Mouse (Mus musculus) heart, adult 2 months (tissue): ENCODE data around the gene Ing4. TPM values are rescaled to one million over a fixed set of nuclear protein-coding genes. Genes with fewer than 3 reads are reported as not detected.
A peak's percentile ranks its signal among the peaks of the same experiment; 100 is the strongest.
"Not testable (repeated sequence)": the region's sequence is repeated elsewhere in the genome, so short reads cannot be mapped to it uniquely, and the experiment has no call there.

Source experiments
- DNase-seq, 2 experiments: peaks; one replicate each; pipeline ENCODE4 v3.0.0; 2021
- H3K27ac ChIP-seq: fragments of 200-600 bp; 2 replicates; pipeline ENCODE4 v1.8.1; 2022
- H3K27me3 ChIP-seq: fragments of 200-500 bp; 2 replicates; pipeline ENCODE4 v1.6.1; 2012; ENCODE audit warnings: mild to moderate bottlenecking, low read length, inconsistent platforms, mixed read lengths; ENCODE audit not compliant: control insufficient read depth, insufficient read depth
- H3K36me3 ChIP-seq: fragments of 200-500 bp; 2 replicates; pipeline ENCODE4 v1.6.1; 2012; ENCODE audit warnings: low read length, inconsistent platforms; ENCODE audit not compliant: control insufficient read depth, insufficient read depth
- H3K4me1 ChIP-seq: fragments of 200-500 bp; 2 replicates; pipeline ENCODE4 v1.6.1; 2011; ENCODE audit warnings: low read length; ENCODE audit not compliant: control insufficient read depth, insufficient read depth
- H3K4me3 ChIP-seq: fragments of 200-600 bp; 2 replicates; pipeline ENCODE4 v1.8.1; 2022
- H3K79me2 ChIP-seq: fragments of 200-500 bp; replicated peaks from 2 replicates; pipeline ENCODE4 v1.6.1; 2012; ENCODE audit warnings: mild to moderate bottlenecking, inconsistent platforms, low read length, moderate library complexity, mixed read lengths; ENCODE audit not compliant: control insufficient read depth, insufficient read depth
- H3K9ac ChIP-seq: fragments of 200-500 bp; 2 replicates; pipeline ENCODE4 v1.6.1; 2012; ENCODE audit warnings: low read depth, mild to moderate bottlenecking, control low read depth, inconsistent platforms, low read length, mixed read lengths
- CTCF ChIP-seq: fragments of 200-600 bp; IDR thresholded peaks from 2 replicates; pipeline ENCODE4 v1.8.1; 2022; ENCODE audit warnings: antibody characterized with exemption, mild to moderate bottlenecking, moderate library complexity
- EP300 ChIP-seq: fragments of 200-500 bp; IDR thresholded peaks from 2 replicates; pipeline ENCODE4 v1.6.1; 2011; ENCODE audit warnings: low read depth, low read length, control low read depth; ENCODE audit not compliant: insufficient read depth
- POLR2A ChIP-seq: fragments of 200-500 bp; IDR thresholded peaks from 2 replicates; pipeline ENCODE4 v1.6.1; 2011; ENCODE audit warnings: mild to moderate bottlenecking, low read depth, low read length, control low read depth; ENCODE audit not compliant: insufficient read depth
- WGBS: fragments of 180-500 bp; shearing (Covaris S2); methylation state at CpG from one replicate; pipeline ENCODE4 v1.1.7; 2018; 5-methylcytosine and 5-hydroxymethylcytosine counted together
- intact Hi-C: fragments of 180-260 bp; cut with DNase I; formaldehyde crosslinking; loops from one replicate; pipeline ENCODE4 v1.15.1; 2025
- polyA plus RNA-seq: library from polyadenylated mRNA; depleted of rRNA; stranded (reverse); fragments of >200 nt; gene quantifications from 2 replicates; pipeline ENCODE4 v1.2.3, GENCODE M21; 2012
- total RNA-seq, 2 experiments: library from RNA; stranded (reverse); gene quantifications; 2 replicates each; pipeline ENCODE4 v1.2.3; 2021

Gene Ing4
- total and polyA plus RNA-seq, 3 experiments: 26.1 to 27.1 (median 26.3) TPM

DNA sequence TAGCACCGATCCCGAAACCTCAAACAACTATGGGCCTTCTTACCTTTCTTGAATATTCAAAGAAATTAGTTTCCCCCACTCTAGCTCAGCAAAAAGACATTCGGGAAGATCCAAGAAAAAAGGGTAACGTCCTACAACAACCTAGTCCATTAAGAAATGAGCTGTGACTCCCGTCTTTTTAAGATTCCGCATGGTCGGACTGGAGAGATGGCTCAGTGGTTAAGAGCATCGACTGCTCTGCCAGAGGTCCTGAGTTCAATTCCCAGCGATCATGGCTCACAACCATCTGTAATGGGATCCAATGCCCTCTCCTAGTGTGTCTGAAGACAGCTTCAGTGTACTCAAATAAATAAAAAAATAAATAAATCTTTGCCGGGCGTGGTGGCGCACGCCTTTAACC is 31.5 kb upstream of the Ing4 start:
- Histone ChIP-seq H3K27ac (peak overlapping the region; percentile 92), H3K79me2 (no peaks in the 10 kb centered on the region; the same call in none of the 2 replicates), H3K27me3 (no peaks in the 10 kb centered on the region; the same call in 1 of the 2 replicates), H3K9ac (no peak overlapping the region), H3K4me1 (peaks cover 2% of the 10 kb centered on the region), H3K4me3 (peak overlapping the region; percentile 90), H3K36me3 (no peaks in the 10 kb centered on the region)
- intact Hi-C loops: loop anchor here (1.0 to 2.0 kb wide), 3 partner anchors 31 to 103 kb away; partner anchors contain the start of genes Ing4 and Mlf2
- no peak for TF ChIP-seq POLR2A
- no peak for TF ChIP-seq CTCF
- TF ChIP-seq EP300: no peak
- 41% methylated on average over 13 of the region's 13 CpGs for WGBS
- no peak for DNase-seq

- WGBS: under 1% methylated on average over 33 of the region's 34 CpGs
- TF ChIP-seq POLR2A (peak; percentile 92), CTCF (no peak), EP300 (peak; percentile 90)
- Histone ChIP-seq H3K36me3 (no peaks in the 10 kb centered on the region), H3K27ac (peak overlapping the region; percentile 98), H3K9ac (peak overlapping the region; percentile 70), H3K4me3 (peak overlapping the region; percentile 90), H3K4me1 (peaks cover 2% of the 10 kb centered on the region), H3K27me3 (no peaks in the 10 kb centered on the region; the same call in 1 of the 2 replicates), H3K79me2 (no peaks in the 10 kb centered on the region; the same call in none of the 2 replicates)
- intact Hi-C loops: loop anchor here (1.0 to 2.0 kb wide), 3 partner anchors 31 to 104 kb away; partner anchors contain the start of genes Ing4 and Mlf2
- DNase-seq: peak; percentile 95 to 99
These were observed 30.9 kb upstream of the Ing4 start for GRCm38 (mm10) chr6:125008586-125009128.

DNA sequence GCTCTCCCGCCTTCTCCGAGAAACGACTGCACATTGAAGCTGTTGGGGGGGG is 30.6 kb upstream of the Ing4 start, which contains the start of gene Zfp384:
TSS of gene Zfp384 (plus strand) at position 17 of the 52 bp plus-strand sequence.
- Histone ChIP-seq H3K36me3 (no peaks in the 10 kb centered on the region), H3K4me1 (peaks cover 2% of the 10 kb centered on the region), H3K79me2 (no peaks in the 10 kb centered on the region; the same call in none of the 2 replicates), H3K9ac (peak within 1 kb of the TSS; percentile 98), H3K27ac (peak within 1 kb of the TSS; percentile 98), H3K4me3 (peak within 1 kb of the TSS; percentile 90), H3K27me3 (no peaks in the 10 kb centered on the region)
- TF ChIP-seq POLR2A (no peak), CTCF (no peak), EP300 (no peak)
- DNase-seq: no peak
- intact Hi-C loops: loop anchor here (2.0 kb wide), 2 partner anchors 78 to 104 kb away; partner anchors contain the start of gene Mlf2
- WGBS: 0% methylated on average over 3 of the region's 3 CpGs

DNA sequence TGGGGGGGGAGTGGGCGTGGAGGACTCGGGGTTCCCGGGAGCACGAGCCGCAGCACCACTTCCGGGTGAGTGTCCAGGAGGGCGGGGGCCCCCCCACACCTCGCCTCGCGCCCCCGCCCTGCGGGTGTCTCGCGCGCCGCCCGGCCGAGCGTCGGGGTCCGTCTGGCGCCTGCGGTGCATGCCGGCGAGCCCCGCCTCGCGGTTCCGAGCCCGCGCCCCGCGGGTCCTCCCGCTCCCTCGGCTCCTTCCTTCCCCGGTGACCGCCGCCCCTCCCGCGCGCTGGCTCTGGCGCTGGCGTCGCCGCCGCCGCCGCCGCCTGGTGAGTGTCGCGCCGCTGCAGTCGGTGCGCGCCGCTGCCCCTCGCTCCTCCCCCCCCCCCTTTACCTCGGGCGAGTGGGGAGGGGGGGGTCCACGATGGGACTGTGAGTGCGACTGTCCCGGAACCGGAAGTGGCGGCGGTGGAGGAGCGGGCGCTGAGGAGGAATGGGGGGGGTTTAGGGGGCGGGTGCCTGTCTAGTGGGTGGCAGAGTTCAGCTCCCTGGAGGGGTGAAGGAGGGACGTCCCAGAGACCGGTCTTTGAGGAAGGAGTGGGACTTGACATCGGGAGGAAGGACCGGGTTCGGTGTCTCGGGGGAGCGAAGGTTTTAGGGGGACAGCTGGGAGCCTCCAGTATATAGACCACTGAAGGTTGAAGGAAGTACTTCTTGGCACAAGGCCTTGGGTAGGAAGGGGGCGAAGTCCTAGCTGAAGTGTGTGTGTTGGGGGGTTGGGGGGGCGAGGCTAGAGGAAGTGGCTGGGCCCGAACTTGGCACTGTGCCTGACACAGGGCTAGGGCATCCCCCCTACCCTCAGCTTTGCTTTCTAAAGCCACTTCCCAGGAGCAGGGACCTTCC is 30.1 kb upstream of the Ing4 start:
- peak; percentile 84 to 89 for DNase-seq
- Histone ChIP-seq H3K36me3 (no peaks in the 10 kb centered on the region), H3K4me1 (peaks cover 2% of the 10 kb centered on the region), H3K4me3 (peak overlapping the region; percentile 90), H3K27me3 (no peaks in the 10 kb centered on the region), H3K27ac (peak overlapping the region; percentile 98), H3K9ac (peak overlapping the region; percentile 98), H3K79me2 (no peaks in the 10 kb centered on the region; the same call in none of the 2 replicates)
- intact Hi-C loops: loop anchor here (2.0 to 5.0 kb wide), 4 partner anchors 79 to 152 kb away; partner anchors contain the start of genes Mlf2 and P3h3
- TF ChIP-seq CTCF (no peak), POLR2A (peak; percentile 71; the same call in 1 of the 2 replicates), EP300 (no peak)
- under 1% methylated on average over 55 of the region's 78 CpGs for WGBS

- no peak for TF ChIP-seq CTCF
- no peak for TF ChIP-seq EP300
- no peak for TF ChIP-seq POLR2A
- Histone ChIP-seq H3K4me3 (no peak overlapping the region), H3K36me3 (no peaks in the 10 kb centered on the region; the same call in 1 of the 2 replicates), H3K9ac (no peak overlapping the region), H3K79me2 (peaks cover 3% of the 10 kb centered on the region), H3K27ac (no peak overlapping the region), H3K27me3 (no peaks in the 10 kb centered on the region), H3K4me1 (no peaks in the 10 kb centered on the region)
- no peak for DNase-seq
- intact Hi-C loops: no loop called here
- WGBS: 94% methylated on average over 3 of the region's 3 CpGs
These were observed 21.9 kb upstream of the Ing4 start for GRCm38 (mm10) chr6:125017682-125018081.

- H3K79me2 ChIP-seq: not testable (repeated sequence)
These were observed 9.0 kb upstream of the Ing4 start for GRCm38 (mm10) chr6:125030532-125030931.

More at GRCm38 (mm10) chr6:125030532-125030931, 9.0 kb upstream of the Ing4 start:
- H3K9ac ChIP-seq, H3K4me3 ChIP-seq, H3K36me3 ChIP-seq, intact Hi-C loops, H3K4me1 ChIP-seq, H3K27ac ChIP-seq, H3K27me3 ChIP-seq: not testable (repeated sequence)
- TF ChIP-seq EP300 (0 out of 2 replicates have a peak, but pooled peaks have one; percentile 9), CTCF (peak; percentile 81)
- peak; percentile 27 to 67 for DNase-seq
- WGBS: 37% methylated on average over 8 of the region's 9 CpGs
